Mouse (Mus musculus): ENCODE data around the gene Syk. TPM values are rescaled to one million over a fixed set of nuclear protein-coding genes. Genes with fewer than 3 reads are reported as not detected.

Syk gene
- total RNA-seq, 4 experiments from 2014 or later, result 16.1 to 18.7 (median 17.6) TPM

Other genes with a start within 250 kb of the Syk start
- gene Diras2, start 51.9 kb upstream of the Syk start, total RNA-seq (2022), result under 1 TPM; 0.13 to 0.31 (median 0.21) TPM